Mouse (Mus musculus) neural tube, embryonic 10.5 days (tissue): Measurements from ENCODE around the gene Slc46a1.

Source experiments
- DNase-seq: peaks from one replicate; pipeline ENCODE4 v3.0.0-alpha.2; 2017; ENCODE audit warnings: low spot score; ENCODE audit errors: extremely low spot score

Gene Slc46a1

DNA sequence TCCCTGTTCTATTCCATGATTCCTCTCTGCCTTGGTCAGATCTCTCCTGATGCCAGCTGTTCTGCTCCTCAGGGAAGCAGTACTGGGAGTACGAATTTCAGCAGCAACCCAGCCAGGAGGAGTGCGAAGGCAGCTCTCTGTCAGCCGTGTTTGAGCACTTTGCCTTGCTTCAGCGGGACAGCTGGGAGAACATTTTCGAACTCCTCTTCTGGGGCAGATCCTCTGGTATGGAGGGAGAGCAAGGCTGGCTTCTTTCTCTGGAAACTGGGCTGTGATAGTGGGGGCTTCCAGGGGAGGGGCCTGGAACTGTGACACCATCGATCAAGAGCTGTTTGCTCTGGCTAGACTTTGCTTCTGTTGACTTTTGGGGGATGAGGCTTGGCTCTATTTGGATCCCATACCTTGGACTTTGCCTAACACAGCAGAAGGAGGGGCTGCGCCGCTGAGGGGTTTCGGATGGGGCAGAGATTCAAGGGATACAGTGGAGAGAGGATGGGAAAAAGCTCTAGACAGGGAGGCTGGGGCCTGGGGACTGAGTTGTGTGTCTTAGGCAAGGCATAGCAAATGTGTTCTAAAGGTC, 35.2 kb downstream of the Slc46a1 start:
- DNase-seq: no peak

DNA sequence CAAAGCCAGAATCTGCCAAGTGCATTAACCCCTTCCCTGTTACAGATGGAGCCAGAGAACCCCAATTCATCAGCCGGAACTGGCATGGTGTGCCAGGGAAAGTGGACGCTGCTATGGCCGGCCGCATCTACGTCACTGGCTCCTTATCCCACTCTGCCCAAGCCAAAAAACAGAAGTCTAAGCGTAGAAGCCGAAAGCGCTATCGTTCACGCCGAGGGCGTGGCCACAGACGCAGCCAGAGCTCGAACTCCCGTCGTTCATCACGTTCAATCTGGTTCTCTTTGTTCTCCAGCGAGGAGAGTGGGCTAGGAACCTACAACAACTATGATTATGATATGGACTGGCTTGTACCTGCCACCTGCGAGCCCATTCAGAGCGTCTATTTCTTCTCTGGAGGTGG, 36.0 kb downstream of the Slc46a1 start:
- DNase-seq: no peak

DNA sequence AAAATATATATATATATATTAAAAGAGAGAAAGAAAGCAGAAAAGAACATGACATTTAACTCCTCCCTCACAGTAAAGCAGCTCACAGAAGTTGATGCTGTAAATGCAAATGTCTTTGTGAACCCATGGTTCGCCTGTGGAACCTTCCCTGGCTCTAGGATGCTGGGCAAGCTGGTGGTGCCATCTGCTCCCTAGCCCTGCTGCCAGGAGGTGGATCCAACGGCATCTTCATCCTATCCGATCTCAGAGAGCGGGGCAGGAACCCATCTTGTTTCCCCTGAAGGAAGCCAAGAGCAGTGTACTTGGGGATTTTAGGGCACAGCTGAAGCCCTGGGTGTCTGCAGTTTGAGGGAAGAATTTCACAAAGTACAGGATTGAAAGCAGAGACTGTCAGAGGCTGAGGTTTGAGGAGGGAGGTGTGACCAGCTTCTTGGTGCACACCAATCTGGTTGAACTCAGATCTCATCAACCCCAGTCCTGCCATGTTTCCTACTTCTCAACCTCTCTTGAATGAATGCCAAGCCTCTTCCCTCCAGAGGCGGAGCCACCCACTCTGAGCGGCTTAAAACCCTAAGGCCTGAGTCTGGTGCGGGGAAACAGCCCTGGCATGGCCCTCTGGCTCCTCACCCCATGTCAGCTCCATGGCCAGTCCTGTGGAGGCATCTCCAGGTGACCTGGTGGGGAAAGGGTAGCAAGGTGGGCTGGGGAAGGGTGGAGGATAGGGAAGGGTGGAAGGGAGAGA, 37.6 kb downstream of the Slc46a1 start, which contains the start of gene Sebox:
Gene Sebox, plus strand, starts transcription at position 539 of the 742 bp plus-strand sequence.
- no peak for DNase-seq

DNA sequence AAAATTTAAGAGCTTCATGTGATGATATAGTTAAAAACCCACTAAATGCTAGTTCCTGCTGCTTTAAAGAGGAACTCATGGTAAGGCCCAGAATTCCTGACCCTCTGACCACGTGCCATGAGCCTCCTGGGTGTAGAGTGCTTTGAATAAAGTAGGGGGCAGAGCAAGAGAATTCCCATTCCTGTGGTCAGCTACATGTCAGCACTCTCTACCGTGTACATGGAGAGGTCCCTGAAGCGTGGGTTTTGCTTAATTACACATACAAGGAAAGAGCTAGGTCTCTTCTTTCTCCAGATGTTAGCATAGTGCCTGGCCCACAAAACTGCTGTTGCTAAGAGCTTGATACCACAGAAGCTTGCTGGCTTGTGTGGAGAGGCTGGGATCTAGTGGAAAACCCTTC, 39.9 kb downstream of the Slc46a1 start:
- no peak for DNase-seq

DNA sequence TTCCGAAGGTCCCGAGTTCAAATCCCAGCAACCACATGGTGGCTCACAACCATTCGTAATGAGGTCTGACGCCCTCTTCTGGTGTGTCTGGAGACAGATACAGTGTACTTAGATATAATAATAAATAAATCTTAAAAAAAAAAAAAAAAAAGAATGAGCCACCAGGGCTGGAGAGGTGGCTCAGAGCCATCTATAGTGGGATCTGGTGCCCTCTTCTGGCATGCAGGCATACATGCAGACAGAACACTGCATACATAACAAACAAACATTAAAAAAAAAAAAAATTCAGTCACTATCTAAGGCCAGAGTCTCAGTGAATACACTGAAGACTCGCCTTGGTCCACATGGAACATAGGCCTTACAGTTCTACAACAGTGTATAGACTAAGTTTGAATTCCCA, 43.7 kb downstream of the Slc46a1 start:
- no peak for DNase-seq

DNA sequence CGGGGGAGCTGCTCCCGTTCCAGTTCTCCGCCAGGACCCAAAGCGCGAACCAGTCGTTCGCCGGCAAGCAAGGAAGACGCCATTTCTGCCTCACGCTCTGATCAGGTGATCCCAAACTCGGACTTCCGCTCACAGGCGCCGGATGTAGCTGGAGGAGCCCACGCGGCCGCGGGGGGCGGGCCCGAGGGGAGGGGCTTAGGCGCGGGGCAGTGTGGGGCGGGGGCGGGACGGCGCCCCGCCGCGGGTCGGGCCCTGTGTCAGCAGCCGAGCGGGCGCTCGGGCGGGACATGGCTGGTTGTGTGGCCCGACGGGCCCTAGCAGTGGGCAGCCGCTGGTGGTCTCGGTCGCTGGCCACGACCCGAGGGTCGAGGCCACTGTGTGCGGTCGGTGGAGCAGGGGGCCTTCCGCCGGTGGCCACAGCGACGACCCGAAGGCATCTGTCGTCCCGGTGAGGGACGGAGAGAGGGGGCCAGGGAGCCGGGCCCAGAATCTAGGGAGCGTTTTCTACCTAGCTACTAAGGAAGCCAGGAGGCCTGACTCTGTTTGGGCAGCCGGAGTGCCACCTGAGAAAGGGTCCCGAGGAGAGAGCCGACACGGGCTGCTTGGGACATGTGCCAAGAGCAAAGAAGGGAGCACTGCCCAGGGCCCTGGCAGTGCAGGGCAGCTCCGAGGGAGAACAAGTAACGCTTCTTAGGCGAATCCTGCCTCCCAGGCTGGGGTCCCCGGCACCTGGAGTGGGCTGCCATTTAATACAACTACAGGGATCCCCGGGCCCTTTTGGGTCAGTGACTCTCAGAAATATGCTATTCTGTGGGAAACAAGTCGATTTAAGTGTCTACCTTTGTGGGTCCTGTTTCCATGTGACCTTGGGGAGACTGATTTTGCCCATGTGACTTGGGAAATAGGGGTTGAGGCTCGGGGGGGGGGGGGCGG, 46.8 kb downstream of the Slc46a1 start, which contains the start of the genes Tmem199 and Poldip2:
Gene Tmem199, minus strand, starts transcription at position 148 of the 933 bp plus-strand sequence.
Gene Poldip2, plus strand, starts transcription at position 169 of the 933 bp plus-strand sequence.
- DNase-seq: peak; percentile 94

DNA sequence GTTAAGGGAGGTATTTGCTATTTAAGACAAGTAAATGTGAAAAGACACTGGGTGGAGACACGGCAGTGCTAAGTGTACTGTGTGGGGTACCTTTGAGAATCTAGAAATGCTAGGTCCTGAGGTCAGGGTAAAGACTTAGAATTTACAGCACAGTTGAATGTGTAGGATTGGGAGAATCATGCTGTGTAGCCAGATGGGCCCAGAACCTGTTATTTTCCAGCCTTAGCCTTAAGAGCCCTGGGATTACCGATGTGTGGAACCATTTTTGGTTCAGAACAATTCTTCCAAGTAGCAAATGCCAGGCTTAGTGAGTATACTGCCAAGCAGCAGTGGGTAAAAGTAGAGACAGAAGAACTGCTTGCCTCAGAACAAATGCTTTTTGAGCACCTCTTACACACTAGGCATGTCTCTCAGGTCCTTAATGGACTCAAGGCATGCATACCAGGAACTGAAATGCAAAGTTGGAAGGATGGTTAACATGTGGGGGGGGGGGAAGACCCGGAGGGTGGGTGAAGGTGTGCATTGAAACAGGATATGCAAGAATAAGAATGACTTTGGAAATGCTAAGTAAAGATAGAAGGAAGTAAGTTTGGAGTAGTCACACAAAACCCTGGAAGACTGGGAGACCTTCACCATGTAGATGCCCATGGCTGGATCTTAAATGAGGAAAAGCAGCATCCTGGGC, 47.8 kb downstream of the Slc46a1 start:
- DNase-seq: no peak

DNA sequence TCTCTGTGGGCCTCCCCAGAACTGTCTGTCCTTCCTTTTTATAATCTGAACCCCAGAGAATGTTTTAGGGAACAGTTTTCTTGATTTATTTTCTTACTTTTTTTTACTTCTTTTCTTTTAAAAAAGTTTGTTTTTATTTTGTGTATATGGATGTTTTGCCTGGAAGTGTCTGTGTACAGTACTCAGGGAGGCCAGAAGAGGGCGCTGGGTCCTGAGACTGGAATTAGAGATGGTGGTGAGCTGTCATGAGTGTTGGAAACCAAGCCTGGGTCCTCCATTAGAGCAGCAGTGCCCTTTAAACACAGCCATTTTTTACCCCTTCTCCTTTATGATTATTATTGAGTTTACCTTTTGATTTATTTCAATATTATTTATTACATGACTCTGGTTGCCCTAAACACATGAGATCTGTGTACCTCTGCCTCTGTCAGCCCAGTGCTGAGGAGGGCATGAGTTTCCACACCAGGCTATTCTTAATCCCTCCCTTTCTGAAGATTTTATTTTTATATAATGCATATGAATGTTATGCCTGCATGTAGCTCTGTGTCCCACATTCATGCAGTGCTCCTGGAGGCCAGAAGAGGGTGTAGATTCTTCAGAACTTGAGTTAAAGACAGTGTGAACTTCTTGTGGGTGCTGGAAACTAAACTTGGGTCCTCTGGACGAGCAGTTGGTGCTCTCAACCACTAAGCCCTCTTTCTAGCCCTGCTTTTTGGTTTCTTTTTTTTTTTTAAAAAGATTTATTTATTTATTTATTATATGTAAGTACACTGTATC, 50.2 kb downstream of the Slc46a1 start:
- DNase-seq: no peak

DNA sequence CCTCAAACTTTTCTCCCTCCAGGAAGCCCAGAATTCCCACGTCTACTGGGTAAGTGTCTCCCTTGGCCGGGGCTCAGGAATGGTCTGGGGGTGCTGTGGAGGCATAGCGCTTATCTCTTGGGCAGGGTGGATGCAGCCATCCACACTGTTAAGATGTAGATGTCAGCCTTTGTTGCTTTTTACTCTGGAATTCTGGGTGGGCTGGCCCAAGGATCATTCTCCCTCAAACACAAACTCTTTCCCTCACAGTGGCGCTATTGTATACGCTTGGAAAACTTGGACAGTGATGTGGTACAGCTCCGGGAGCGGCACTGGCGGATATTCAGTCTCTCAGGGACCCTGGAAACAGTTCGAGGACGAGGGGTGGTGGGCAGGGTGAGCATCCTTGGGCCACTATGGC, 53.4 kb downstream of the Slc46a1 start:
- DNase-seq: no peak
